Mouse (Mus musculus): Measurements from ENCODE around the gene Cd4.

The Cd4 gene

GRCm38 (mm10) chr6:124817563-124817962, 70.5 kb downstream of the Cd4 start:
- ATAC-seq (ENCODE audit: insufficient number of reproducible peaks, low FRiP score, low TSS enrichment) = no peak

GRCm38 (mm10) chr6:124817125-124817524, 70.9 kb downstream of the Cd4 start:
- ATAC-seq (ENCODE audit: insufficient number of reproducible peaks, low FRiP score, low TSS enrichment) = no peak

DNA sequence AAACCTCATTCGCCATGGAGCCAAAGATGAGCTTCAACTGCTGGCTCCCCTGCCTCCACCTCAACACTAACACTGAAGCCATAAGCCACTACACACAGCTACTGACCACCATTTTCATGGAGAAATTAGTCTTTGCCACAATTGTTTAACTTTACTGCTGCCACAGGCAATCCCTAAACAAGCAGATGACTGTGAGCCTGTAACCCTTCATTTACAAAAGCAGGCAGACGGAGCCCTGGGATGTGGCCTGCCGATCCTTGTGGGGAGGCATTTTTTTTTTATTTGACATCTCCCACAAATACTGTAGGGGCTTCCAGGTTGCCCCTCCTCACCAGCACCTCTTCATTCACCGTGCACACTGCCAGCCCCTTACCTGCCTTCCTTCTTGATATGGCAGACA, 71.4 kb downstream of the Cd4 start:
- ATAC-seq (ENCODE audit: insufficient number of reproducible peaks, low FRiP score, low TSS enrichment) = no peak

- ATAC-seq (ENCODE audit: insufficient number of reproducible peaks, low FRiP score, low TSS enrichment) = no peak
These were observed 72.9 kb downstream of the Cd4 start for GRCm38 (mm10) chr6:124814858-124815774.
